Mouse (Mus musculus) megakaryocyte, embryonic 14.5 days (primary cell): ENCODE results near the gene Zfp536.

Experiments used
- FLI1 ChIP-seq: IDR thresholded peaks from 2 replicates; pipeline ENCODE4 v1.6.1; 2012; ENCODE audit warnings: low read length, inconsistent platforms, mixed read lengths
- GATA1 ChIP-seq: IDR thresholded peaks from 3 replicates; pipeline ENCODE4 v1.6.1; 2012; ENCODE audit warnings: mixed read lengths, low read length, inconsistent platforms, borderline replicate concordance

- TF ChIP-seq GATA1, result no peak
- TF ChIP-seq FLI1, result no peak
Measured at GRCm38 (mm10) chr7:37769526-37770399, 3.7 kb downstream of the Zfp536 start.
